Mouse (Mus musculus) activated CD4-positive, CD25-positive, alpha-beta regulatory T cell, adult 4 months (primary cell): ENCODE measurements around the gene Zmym3. TPM values are rescaled to one million over a fixed set of nuclear protein-coding genes. Genes with fewer than 3 reads are reported as not detected.
A peak's percentile ranks its signal among the peaks of the same experiment; 100 is the strongest.

Source experiments
- ATAC-seq: one replicate; pipeline ENCODE4 v1.8.0; 2017
- polyA plus RNA-seq, 2 experiments: library from polyadenylated mRNA; unstranded; fragments of 100-300 nt; shearing (Covaris generic); gene quantifications; one replicate each; pipeline ENCODE4 v1.2.1; 2017

Zmym3 gene
- 10 to 100 TPM in 1 of 2 experiments, 1 to 10 TPM in 1; 9.2 to 15.3 TPM for polyA plus RNA-seq

DNA sequence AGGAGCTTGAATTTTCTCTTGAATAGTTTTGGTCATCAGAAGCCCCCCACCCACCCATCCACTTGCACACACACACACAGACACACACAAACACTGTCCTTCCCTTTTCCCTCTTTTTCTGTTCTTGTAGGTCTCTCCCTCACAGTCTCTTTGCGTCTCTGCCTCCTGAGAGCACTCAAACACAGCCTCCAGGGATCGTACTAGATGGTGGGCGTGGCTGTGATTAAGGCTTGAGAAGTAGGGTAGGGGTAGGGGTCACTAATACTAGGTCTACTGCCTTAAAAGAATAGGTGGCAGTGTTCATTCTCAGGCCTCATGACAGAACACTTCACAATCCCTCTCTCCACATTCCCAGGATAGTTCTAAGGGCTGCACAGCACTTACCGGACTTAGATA lies at the start of gene Zmym3:
Gene Zmym3 (minus strand): TSS at position 150 of the 396 bp plus-strand sequence.
- no peak for ATAC-seq

DNA sequence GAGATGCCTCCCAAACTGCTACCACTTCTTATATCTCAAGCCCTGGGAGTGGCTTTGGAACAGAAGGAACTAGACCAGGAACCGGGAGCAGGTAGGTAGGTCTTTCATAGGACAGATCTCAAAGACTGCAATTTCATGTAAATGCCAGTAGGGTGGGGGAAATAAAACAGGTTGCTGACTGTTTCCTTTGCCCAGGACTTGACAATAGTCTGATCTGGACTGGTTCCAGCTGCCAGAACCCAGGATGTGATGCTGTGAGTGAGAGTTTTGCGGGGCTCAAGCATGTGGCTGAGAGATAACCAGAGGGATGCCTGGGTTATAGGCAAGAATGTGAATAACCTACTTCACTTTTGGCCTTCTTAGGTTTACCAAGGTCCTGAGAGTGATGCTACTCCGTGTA lies 30.9 kb upstream of the Zmym3 start:
- ATAC-seq: no peak

DNA sequence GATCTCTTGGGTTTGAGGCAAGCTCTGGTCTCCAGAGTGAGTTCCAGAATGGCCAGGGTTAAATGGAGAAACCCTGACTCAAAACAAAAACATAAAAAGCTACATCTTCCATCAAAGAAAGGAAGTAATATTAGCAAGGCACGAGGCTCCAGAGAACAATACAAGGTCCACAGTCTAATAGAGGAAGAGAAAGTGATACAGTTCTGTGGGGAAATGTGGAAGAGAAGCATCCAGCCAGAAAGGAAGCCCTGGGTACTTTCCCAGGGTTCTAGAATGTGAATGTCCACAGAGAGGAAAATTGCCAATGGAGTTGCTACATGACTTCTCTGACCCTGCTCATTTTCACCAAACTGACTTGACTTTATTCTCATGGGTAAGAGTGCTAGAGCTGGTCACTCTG lies 30.5 kb upstream of the Zmym3 start:
- ATAC-seq: no peak

DNA sequence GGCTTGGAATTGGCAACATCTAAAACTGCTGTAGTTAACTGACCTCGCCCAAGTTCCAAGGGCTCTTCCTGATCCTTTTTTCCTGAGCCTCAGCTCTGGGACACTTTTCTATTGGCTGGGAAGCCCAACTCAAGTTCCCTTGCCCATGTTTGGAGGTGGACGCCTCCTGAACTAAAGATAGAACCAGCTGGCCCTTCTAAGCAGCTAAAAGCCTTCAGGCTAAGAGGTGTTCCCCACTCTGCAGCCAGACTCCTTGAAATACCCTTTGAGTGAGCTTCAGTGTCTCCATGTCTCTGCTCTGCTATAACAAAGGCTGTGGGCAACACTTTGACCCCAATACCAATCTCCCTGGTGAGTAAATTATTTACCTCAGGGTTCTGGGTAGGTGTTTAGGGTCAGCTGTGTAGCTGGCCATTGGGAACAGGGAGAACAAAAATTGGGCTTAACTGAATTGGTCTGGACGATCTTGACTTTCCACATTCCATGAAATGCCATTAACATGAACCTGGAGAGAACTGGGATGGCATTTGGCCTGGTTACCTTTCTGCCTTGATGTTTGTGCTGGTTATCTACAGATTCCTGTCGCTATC lies 28.3 kb upstream of the Zmym3 start, which contains the start of gene Itgb1bp2:
Gene Itgb1bp2 (plus strand): TSS at position 203 of the 590 bp plus-strand sequence.
- no peak for ATAC-seq

DNA sequence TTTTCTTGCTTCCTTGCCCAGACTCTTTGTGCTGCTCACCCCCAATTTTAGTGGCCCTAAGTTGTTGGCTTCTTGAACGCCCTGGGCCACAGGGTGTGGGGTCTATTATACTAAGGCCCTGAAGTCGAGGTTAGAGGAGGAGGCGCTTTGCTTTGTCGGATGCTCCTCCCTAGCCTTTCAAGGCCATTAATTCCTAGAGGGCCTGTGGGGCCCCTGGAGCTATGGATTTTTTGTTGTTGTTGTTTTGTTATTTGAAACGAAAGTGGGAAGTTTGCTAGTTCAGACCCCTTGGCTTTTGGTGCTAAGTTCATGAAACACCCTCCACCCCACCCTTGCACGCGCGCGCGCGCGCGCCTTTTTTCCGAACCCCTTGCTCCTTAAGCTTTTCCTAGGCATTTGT lies 9.3 kb upstream of the Zmym3 start:
- peak; percentile 9 for ATAC-seq

DNA sequence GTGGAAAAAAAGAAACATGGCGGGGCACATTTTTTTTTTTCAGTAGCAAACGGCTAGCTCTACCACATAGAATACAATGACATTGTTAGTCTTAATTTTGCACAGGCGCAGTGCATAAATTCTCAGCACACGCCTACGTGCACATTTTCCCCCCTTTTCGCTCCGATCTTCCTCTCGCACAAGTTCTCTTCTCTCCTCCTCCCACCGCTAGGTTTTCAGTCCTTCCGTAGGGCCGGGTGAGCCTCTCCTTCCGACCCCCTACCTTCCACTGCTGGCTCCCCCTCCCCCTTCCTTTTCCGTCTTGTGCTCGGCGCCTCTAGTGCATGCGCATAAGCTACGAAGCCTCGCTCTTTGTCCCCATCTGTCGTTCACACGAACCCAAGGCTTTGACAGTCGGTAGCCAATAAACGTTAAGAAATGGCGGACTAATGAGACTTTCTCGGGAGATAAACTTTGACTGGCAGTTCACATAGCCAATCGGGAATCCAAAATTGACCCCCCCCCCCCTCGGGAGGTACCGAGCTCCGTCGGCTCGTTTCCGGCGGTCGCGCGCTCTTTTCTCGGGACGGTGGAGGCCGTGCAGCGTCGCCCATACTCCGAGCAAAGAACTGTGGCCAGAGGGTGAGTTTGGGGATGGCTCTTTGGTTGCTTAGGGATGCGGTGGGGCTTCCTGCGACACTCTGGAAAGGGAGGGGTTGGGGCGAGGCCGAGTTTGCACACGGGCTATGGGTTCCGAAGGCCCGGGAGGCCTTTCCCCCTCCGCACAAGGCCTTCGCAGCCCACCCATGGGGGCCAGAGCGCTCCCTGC lies 8.7 kb upstream of the Zmym3 start, which contains the start of gene Nono:
Gene Nono (plus strand): TSS at position 177 of the 808 bp plus-strand sequence.
- ATAC-seq: peak; percentile 89

DNA sequence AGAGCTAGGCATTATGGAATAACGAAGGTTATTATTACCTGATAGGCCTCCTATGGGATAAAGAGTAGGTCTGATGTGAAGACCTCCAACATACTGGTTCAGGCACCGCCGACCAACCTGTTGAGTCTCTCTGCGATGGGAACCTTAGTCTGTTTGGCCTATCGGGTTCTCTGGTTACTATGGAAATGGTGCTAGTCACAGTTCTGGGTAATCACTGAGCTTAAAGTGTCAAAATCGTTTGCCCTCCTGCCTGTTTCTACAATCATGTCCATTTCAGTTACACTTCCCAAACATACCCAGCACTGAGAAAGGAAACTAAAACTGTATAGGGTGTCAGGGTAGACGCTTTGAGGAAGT lies 8.1 kb upstream of the Zmym3 start:
- no peak for ATAC-seq

DNA sequence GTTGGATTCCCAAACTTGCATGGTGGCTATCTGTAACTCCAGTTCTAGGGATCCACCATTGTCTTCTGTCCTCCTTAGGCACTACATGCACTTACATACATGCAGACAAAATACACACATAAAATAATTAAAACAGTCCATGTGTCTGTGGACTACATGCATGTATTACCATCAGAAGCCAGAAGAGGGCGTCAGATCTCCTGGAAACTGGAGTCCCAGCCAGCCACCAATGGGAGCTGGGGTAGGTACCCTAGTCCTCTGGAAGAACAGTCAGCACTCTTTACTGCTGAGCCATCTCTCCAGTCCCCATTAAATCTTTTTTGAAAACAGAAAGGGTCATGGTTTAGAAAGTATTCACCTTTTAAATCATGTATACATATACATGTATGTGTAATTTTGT lies 7.1 kb upstream of the Zmym3 start:
- ATAC-seq: no peak

DNA sequence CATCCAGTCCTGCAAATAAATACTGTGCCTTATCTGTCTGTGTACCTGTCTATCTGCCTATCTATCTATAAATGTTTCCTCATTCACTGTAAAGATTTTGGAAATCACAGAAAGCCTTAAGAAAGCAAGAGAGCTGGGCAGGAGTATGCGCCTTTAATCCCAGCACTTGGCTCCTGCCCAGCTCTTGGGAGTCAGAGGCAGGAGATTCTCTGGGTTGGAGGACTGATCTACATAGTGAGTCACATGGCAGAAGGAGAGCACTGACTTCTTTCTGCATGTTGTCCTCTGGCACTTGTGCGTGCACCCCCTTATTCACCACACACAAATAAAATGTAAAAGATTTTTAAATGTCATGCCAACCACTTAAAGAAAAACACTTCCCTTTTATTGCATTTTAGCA lies 2.8 kb upstream of the Zmym3 start:
- no peak for ATAC-seq

DNA sequence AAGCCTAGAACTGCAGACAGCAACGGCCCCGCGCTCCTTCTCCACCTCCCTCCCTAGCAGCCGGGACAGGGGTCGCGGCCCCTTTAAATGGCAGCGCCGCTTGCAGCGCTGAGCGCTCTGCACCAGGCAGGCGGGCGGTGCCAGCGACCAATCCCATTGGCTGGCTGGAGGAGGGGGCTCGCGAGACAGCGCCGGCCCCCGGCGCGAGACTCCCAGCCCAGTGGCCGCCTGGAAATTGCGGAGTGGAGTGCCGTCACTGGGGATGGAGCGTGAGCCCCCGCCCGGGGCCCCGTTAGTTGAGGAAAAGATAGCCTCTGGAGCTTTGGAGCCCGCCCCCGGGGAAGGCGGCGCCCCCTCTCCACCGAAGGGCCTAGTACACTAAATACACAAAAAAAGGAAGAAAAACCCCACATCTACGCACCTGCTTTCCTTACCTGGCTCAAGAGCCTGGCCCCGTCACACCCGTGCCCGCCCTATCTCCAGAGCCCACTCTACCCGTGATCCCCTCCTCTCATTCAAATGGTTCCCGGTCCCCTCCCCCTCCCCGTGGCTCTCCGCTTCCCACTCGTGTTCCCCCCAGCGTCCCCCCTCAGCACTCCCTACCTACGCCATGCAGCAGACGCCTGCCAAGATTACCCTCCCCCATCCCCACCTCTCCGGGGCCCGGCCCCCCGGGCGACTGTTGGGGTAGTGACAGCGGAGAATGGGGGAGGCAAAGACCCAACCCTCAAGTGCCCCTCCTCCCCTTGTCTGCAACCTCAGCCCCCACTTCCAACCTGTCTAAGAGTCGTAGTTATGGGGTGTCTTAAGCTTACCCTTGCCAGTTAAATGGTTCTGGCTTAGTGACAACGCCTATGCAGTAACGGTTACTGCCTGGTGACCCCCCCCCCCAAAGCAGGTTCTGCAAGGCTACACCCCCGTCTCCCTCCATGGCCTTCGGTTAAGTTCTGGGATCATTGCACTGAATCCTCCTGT lies 637 bp downstream of the Zmym3 start:
- peak; percentile 93 for ATAC-seq

DNA sequence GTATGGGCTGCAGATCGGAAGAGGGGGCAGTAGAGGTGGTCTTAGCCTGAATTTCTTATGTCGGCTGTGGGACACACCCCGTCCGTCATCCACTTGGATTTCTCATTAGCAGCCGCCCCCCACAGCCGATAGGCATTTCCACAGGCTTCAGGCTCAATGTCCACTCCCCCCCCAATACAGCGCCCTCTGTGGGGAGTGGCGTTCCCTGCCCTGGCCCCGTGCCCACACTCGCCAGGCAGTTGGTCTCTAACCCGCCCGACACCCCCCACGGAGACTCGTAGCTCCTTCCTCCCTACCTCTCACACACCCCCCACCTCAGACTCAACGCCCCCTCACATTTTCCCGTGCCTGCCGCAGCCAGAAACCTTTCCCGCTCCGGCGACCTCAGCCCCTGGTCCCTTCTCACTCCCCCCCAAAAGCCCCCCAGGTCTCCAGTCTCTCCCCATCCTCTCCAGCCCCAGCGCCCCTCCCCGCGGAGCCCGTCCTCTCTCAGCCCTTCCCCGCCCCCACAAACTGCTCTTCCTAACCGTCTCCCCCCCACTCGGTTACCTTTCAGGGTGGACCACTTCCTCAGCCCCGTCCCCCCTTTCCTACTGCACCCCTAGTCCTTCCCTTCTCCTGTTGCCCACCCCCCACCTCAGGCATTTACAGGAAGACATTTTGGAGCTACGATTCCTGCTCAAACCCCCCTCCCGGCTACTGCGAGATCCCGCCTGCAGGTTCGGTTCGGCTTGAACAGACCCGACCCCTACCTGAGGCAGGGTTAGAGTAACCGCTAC lies 1.5 kb downstream of the Zmym3 start:
- ATAC-seq: peak; percentile 25

DNA sequence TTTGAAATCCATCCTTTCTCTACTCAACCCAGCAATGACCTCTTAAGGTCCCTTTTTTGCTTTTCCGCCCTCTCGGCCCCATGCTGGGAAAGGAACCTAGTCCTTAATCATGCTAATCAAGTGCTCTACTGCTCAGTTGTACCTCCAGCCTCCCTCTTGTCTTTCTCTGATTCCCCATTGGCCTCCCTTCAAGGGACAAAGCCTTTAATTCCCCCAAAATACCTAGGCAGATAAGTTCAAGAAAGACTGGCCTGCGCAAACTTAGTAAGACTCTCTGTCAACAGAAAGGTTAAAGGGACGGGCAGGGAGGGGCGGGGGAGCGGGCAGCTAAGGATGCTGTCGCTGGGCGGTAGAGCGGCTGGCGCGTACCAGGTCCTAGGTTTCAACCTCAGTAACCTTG lies 24.2 kb downstream of the Zmym3 start:
- no peak for ATAC-seq

DNA sequence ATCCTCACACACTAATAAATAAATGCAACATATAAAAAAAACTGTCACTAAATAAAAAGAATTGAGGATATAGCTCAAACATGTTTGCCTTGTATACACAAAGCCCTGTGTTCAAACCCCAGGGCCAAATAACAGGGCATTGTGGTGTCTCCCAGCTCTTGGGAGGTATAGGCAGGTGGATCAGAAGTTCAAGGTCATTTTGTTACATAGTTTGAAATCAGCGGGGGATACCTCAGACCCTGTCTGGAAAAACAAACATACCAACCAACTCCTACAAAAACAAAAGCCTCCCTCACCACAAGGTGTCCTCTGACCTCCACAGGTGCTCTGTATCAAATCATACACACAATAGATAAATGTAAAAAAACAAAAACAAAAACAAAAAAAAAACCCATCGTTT lies 26.3 kb downstream of the Zmym3 start:
- ATAC-seq: no peak

DNA sequence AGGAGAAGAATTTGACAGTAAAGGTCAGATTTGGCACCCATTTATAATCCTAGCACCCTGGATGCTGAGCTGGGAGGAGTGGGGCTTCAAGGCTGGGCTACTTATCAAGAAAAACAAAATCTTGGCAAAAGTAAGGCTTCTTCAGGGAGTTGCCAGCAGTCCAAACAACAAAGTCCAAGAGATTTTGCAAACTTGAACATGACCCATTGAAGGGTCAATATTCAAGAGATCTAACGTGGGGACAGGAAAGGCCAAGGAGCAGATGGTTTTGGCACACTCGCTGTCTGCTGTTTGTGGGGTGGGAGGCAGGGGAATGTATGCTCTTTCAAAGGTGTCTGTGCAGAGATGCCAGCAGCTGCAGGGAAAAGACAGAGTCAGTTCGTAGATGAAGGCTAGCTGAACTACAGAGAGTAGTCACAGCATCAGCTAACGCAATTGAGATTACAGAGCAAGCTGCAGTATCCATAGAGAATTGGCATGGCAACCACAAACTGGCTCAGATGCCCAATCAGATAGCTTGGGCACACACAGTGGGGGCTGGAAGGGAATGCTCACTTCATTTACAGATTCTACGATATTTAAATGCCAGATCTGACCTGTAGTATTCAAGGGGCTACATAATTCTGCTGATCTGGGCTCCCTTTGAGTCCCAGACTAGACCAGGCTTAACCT lies 31.6 kb downstream of the Zmym3 start:
- no peak for ATAC-seq

DNA sequence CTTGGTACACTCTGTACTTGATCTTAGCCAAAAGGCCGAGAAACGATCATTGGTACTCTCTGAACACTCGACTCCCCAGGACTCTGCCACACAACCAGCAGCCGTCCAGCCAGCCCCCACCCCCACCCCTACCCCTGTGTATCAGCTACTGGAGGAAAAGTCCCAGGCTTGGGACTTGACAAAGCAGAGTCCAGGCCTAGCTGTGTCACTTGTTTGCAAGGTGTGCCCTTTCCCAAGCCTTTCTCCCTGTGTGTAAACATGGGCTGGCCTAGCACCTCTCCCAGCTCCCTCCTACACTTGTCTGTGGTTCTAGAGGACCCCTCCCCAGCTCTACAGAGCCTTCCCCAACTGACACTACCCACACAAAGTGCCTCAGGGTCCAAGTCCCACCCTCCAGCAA lies 34.4 kb downstream of the Zmym3 start:
- no peak for ATAC-seq

DNA sequence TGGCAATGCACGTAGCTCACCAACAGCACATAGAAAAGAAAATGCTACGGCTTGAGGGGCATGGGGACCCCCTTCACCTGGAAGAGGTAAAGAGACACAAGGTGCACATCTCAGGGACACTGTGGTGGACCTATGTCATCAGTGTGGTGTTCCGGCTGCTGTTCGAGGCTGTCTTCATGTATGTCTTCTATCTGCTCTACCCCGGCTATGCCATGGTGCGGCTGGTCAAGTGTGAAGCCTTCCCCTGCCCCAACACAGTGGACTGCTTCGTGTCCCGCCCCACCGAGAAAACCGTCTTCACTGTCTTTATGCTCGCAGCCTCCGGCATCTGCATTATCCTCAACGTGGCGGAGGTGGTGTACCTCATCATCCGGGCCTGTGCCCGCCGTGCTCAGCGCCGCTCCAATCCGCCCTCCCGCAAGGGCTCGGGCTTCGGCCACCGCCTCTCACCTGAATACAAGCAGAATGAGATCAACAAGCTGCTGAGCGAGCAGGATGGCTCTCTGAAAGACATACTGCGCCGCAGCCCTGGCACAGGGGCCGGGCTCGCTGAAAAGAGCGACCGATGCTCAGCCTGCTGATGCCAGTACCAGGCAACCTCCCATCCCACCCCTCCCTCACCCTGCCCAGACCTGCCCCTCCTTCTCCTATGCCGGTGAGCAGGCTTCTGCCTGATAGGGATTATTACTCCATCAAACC lies 36.1 kb downstream of the Zmym3 start:
- no peak for ATAC-seq

DNA sequence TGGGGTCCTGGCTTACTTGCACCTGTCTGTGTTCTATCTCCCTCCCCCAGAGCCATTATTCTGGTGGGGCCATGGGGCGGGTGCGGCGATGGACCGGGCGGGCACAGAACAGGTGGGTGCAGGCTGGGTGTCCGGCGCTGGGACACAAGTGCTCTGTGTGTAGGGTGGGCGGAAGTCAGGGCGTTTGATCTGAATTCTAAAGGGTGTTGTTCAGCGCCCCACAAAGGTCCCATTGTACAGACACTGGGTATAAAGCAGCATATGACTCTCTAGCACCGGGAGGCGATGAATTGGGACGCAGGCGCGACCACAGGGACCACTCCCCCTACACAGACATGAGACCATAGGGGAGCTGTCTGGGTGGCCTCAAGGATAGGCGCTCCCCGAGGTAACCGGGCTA lies 37.2 kb downstream of the Zmym3 start:
- ATAC-seq: no peak

DNA sequence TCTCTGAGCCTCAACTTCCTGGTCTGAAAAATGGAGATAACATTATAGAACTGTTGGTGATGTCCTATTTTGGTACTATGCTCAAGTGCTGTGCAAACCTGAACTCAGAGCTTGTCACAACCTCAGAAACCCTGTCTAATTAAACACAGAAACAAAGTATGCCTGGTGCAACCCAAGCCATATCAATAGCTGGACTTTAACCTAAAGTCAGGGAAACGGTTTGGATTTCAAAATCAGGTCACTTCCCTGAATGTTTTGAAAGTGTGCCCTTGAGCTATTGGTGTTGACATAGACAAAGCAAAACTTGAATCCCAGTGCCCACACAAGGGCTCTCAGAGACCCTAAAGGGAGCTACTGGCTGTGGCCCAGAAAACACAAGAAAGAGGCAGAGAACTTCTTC lies 40.9 kb downstream of the Zmym3 start:
- no peak for ATAC-seq

DNA sequence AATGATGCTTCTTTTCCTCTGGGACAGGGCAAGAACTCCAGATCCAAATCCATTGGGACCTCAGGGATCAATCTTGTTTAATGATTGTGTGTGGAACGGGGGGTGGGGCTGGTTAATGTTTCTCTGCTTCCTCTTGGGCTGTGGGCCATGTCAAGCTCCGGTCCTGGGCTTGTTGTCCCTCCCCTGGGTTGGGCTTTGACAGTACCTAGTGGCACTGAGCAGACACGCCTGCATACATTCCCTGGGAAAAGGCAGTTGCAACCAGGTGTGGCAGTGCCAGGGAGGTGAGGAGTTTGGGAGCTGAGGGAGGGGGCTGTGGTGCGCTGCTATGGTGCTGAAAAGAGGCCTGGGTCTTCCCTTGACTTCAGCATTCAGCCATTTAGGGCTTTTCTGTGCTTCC lies 43.6 kb downstream of the Zmym3 start:
- ATAC-seq: no peak

DNA sequence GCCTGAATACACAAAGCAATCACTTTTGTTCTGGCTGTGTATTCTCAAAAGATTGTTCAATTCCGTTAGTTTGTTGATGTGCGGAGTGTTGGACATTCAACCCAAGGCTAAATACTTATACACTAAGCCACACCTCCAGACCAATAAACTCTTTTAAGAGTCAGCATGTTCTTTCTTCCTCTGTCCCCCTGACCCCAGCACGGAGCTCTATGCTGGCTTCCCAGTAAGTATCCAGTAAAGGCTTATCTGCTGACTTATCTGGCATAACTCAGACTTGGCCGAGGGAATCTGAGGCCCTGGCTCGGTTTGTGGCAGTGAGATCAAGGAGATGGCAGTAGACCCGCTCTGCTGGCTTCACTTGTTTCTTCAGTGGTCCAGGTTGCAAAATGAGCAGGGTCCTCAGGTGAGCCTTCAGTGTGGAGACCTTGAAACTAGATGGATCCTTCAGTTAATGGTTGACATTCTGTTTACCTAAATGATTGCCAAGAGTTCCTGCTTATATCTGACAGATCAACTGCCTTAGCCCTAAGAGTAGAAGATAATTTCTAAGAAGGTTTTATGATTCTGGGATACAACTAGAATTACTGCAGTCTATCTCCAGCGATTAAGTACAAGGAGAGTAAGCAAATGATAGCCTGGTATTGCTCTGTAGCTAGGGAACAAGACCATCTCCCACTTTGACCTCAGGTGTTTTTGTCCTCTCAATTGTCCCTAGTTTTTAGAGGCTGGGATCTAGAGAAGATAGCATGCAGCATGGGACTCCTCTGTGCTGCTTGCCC lies 44.3 kb downstream of the Zmym3 start, which contains the start of gene Gjb1:
Gene Gjb1 (plus strand): TSS at position 189 of the 779 bp plus-strand sequence.
- no peak for ATAC-seq
